Mouse (Mus musculus) mature B cell (primary cell): ENCODE results near the gene Rnf144b.

ENCODE experiments used
- in situ Hi-C: fragments of 300-500 bp; cut with MboI; formaldehyde crosslinking; loops from 2 replicates; pipeline ENCODE4 v1.14.3; 2019

Gene Rnf144b

GRCm38 (mm10) chr13:47220426-47220825 lies 98.0 kb downstream of the Rnf144b start:
- in situ Hi-C loops, result no loop called here

GRCm38 (mm10) chr13:47223576-47224538 lies 101.4 kb downstream of the Rnf144b start:
- in situ Hi-C loops, result no loop called here

GRCm38 (mm10) chr13:47224648-47225323 lies 102.3 kb downstream of the Rnf144b start:
- in situ Hi-C loops, result no loop called here

- in situ Hi-C loops, result no loop called here
These were observed 102.9 kb downstream of the Rnf144b start for GRCm38 (mm10) chr13:47225324-47225697.

GRCm38 (mm10) chr13:47225802-47226201 lies 103.3 kb downstream of the Rnf144b start:
- in situ Hi-C loops, result no loop called here

- in situ Hi-C loops, result no loop called here
These were observed 104.1 kb downstream of the Rnf144b start for GRCm38 (mm10) chr13:47226521-47226920.

GRCm38 (mm10) chr13:47228201-47228600 lies 105.7 kb downstream of the Rnf144b start:
- in situ Hi-C loops, result no loop called here

GRCm38 (mm10) chr13:47228626-47229190 lies 106.3 kb downstream of the Rnf144b start:
- in situ Hi-C loops, result no loop called here

GRCm38 (mm10) chr13:47232163-47232562 lies 109.7 kb downstream of the Rnf144b start:
- in situ Hi-C loops, result no loop called here

GRCm38 (mm10) chr13:47237376-47237775 lies 114.9 kb downstream of the Rnf144b start:
- in situ Hi-C loops, result no loop called here

GRCm38 (mm10) chr13:47238131-47238530 lies 115.7 kb downstream of the Rnf144b start:
- in situ Hi-C loops, result no loop called here

GRCm38 (mm10) chr13:47243569-47243968 lies 121.1 kb downstream of the Rnf144b start:
- in situ Hi-C loops, result no loop called here

GRCm38 (mm10) chr13:47244771-47245170 lies 122.3 kb downstream of the Rnf144b start:
- in situ Hi-C loops, result no loop called here

- in situ Hi-C loops, result no loop called here
These were observed 124.0 kb downstream of the Rnf144b start for GRCm38 (mm10) chr13:47246459-47246858.

- in situ Hi-C loops, result no loop called here
These were observed 124.8 kb downstream of the Rnf144b start for GRCm38 (mm10) chr13:47247156-47247800.

GRCm38 (mm10) chr13:47248289-47249010 lies 126.0 kb downstream of the Rnf144b start:
- in situ Hi-C loops, result no loop called here

GRCm38 (mm10) chr13:47250615-47251014 lies 128.2 kb downstream of the Rnf144b start:
- in situ Hi-C loops, result no loop called here

GRCm38 (mm10) chr13:47251114-47251764 lies 128.8 kb downstream of the Rnf144b start:
- in situ Hi-C loops, result no loop called here

GRCm38 (mm10) chr13:47253711-47254110 lies 131.3 kb downstream of the Rnf144b start:
- in situ Hi-C loops, result no loop called here

GRCm38 (mm10) chr13:47259297-47259696 lies 136.8 kb downstream of the Rnf144b start:
- in situ Hi-C loops, result no loop called here

- in situ Hi-C loops, result no loop called here
These were observed 139.5 kb downstream of the Rnf144b start for GRCm38 (mm10) chr13:47261961-47262360.
